Mouse (Mus musculus) limb, embryonic 14.5 days (tissue): Measurements from ENCODE around the gene Angptl1. TPM values are rescaled to one million over a fixed set of nuclear protein-coding genes. Genes with fewer than 3 reads are reported as not detected.

Experiments used
- ATAC-seq: fragments of 200-750 bp; cut with Nextera tagmentation; 2 replicates; pipeline ENCODE4 v1.8.0; 2017; ENCODE audit warnings: low read depth, moderate number of reproducible peaks, moderate TSS enrichment; ENCODE audit not compliant: low FRiP score
- DNase-seq: peaks from one replicate; pipeline ENCODE4 v3.0.0-alpha.2; 2015; ENCODE audit warnings: low spot score
- H3K27ac ChIP-seq: fragments of 300-500 bp; sonication (generic); replicated peaks from 2 replicates; pipeline ENCODE4 v1.5.1; 2014; ENCODE audit warnings: low read depth, mild to moderate bottlenecking, low read length, moderate library complexity, mixed read lengths
- H3K27me3 ChIP-seq: fragments of 300-500 bp; sonication (generic); 2 replicates; pipeline ENCODE4 v1.6.1; 2014; ENCODE audit warnings: low read length, mixed read lengths; ENCODE audit not compliant: control insufficient read depth, insufficient read depth
- H3K36me3 ChIP-seq: fragments of 300-500 bp; sonication (generic); 2 replicates; pipeline ENCODE4 v1.6.1; 2014; ENCODE audit warnings: mild to moderate bottlenecking, low read length, moderate library complexity, mixed read lengths; ENCODE audit not compliant: control insufficient read depth, insufficient read depth
- H3K4me1 ChIP-seq: fragments of 300-500 bp; sonication (generic); 2 replicates; pipeline ENCODE4 v1.6.1; 2014; ENCODE audit warnings: antibody characterized with exemption, low read length, mixed read lengths; ENCODE audit not compliant: control insufficient read depth, insufficient read depth
- H3K4me2 ChIP-seq: fragments of 300-500 bp; sonication (generic); replicated peaks from 2 replicates; pipeline ENCODE4 v1.6.1; 2014; ENCODE audit warnings: low read depth, mild to moderate bottlenecking, low read length, moderate library complexity; ENCODE audit not compliant: severe bottlenecking
- H3K4me3 ChIP-seq: fragments of 300-500 bp; sonication (generic); replicated peaks from 2 replicates; pipeline ENCODE4 v1.5.1; 2014; ENCODE audit warnings: low read length
- H3K9ac ChIP-seq: fragments of 300-500 bp; sonication (generic); 2 replicates; pipeline ENCODE4 v1.6.1; 2014; ENCODE audit warnings: mild to moderate bottlenecking, low read depth, low read length, moderate library complexity; ENCODE audit not compliant: severe bottlenecking
- H3K9me3 ChIP-seq: fragments of 300-500 bp; sonication (generic); 2 replicates; pipeline ENCODE4 v1.6.1; 2016; ENCODE audit warnings: low read length; ENCODE audit not compliant: control insufficient read depth
- POLR2A ChIP-seq: fragments of 200-500 bp; IDR thresholded peaks from 2 replicates; pipeline ENCODE4 v1.8.0; 2012; ENCODE audit warnings: inconsistent platforms, mild to moderate bottlenecking, moderate library complexity, borderline replicate concordance; ENCODE audit not compliant: insufficient read depth, insufficient read length; ENCODE audit errors: extremely low read depth
- polyA plus RNA-seq, 2 experiments: library from polyadenylated mRNA; depleted of rRNA in 1 of 2; stranded (reverse) in 1 of 2; unstranded in 1 of 2; fragments of >200 nt; fragmentation: Nextera tagmentation in 1 of 2; extraction: Ambion mirVana in 1 of 2; gene quantifications; 2 replicates each; pipeline versions ENCODE4 v1.2.1 to v1.2.3; 2012 to 2014

The Angptl1 gene
- polyA plus RNA-seq, 2 experiments: 92.4 to 117 TPM

- no peaks in the 10 kb centered on the region for H3K27me3 ChIP-seq
Measured at GRCm38 (mm10) chr1:156909866-156910265, 71.5 kb downstream of the Angptl1 start.

More at GRCm38 (mm10) chr1:156909866-156910265, 71.5 kb downstream of the Angptl1 start:
- no peak overlapping the region for H3K27ac ChIP-seq
- no peak for ATAC-seq
- 0 out of 2 replicates have a peak, but pooled peaks cover 3% of the 10 kb centered on the region for H3K4me1 ChIP-seq
- H3K9ac ChIP-seq: no peak overlapping the region
- H3K9me3 ChIP-seq: no peaks in the 10 kb centered on the region
- no peak for TF ChIP-seq POLR2A
- no peak overlapping the region for H3K4me2 ChIP-seq
- DNase-seq: no peak
- H3K36me3 ChIP-seq: peaks cover 5% of the 10 kb centered on the region; the same call in 1 of the 2 replicates
- H3K4me3 ChIP-seq: no peak overlapping the region

Other genes with a start within 250 kb of the Angptl1 start
- gene Tor3a, start 164.2 kb upstream of the Angptl1 start, polyA plus RNA-seq (2012; rRNA removed): 7.6 and 7.7 TPM in 2 replicates
- 10.1 and 14.7 TPM in 2 replicates for gene Tor3a, start 164.2 kb upstream of the Angptl1 start, polyA plus RNA-seq (2014; fragmentation: Nextera tagmentation; extraction: Ambion mirVana)
- 35.0 and 35.8 TPM in 2 replicates for gene Fam20b, start 119.5 kb upstream of the Angptl1 start, polyA plus RNA-seq (2012; rRNA removed)
- 29.7 and 33.5 TPM in 2 replicates for gene Fam20b, start 119.5 kb upstream of the Angptl1 start, polyA plus RNA-seq (2014; fragmentation: Nextera tagmentation; extraction: Ambion mirVana)
- 20.9 and 33.6 TPM in 2 replicates for gene Ralgps2, start 101.1 kb downstream of the Angptl1 start, polyA plus RNA-seq (2012; rRNA removed)
- 63.7 and 73.8 TPM in 2 replicates for gene Ralgps2, start 101.1 kb downstream of the Angptl1 start, polyA plus RNA-seq (2014; fragmentation: Nextera tagmentation; extraction: Ambion mirVana)